Mouse (Mus musculus): Measurements from ENCODE around the gene Slc7a6.

DNA sequence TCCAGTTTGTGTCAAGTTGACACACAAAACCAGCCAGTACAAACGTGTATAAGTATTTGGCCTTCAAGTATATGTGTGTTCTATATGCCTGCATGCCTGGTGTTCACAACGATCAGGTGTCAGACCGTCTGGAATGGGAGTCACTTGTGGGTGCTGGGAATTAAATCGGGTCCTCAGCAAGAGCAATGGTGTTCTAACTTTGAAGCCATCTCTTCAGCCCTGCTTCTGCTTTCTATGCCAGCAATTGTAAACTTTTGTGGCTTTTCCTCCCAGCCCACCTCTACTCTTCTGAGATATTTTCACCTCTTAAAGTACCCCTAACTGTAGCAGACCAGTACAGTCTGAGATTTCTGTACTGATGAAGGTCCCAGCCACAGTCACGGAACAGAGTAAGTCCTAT, 28.5 kb upstream of the Slc7a6 start:
- no peak for TF ChIP-seq CTCF (IDR thresholded peaks at IDR 0.05; ENCODE audit: borderline replicate concordance, insufficient read depth, low read depth, low read length)
- no peak for TF ChIP-seq POLR2A (IDR thresholded peaks at IDR 0.05; ENCODE audit: borderline replicate concordance, insufficient read depth, low read length)
